Mouse (Mus musculus): Measurements from ENCODE around the gene Hist1h2af. TPM values are rescaled to one million over a fixed set of nuclear protein-coding genes. Genes with fewer than 3 reads are reported as not detected.

Hist1h2af gene
- total RNA-seq, 1 experiment from 2014 or later = 63.3 TPM

DNA sequence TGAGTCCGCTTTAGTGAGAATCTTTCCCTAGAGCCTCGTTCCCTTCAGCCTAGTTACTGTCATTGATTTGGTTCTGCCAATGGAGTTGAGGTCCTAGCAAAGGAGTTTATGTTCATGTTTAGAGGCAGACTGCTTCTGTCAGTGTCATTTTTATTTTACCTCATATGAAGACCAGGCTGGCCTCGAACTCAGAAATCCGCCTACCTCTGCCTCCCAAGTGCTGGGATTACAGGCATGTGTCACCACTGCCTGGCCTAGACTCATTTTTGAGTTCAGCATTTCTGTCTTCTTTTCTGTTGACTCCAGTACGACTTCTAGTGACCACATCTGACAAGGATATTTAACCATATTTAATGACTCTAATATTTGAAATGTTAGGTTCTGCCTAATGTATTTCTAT is 18.4 kb upstream of the Hist1h2af start:
- no peak for DNase-seq

DNA sequence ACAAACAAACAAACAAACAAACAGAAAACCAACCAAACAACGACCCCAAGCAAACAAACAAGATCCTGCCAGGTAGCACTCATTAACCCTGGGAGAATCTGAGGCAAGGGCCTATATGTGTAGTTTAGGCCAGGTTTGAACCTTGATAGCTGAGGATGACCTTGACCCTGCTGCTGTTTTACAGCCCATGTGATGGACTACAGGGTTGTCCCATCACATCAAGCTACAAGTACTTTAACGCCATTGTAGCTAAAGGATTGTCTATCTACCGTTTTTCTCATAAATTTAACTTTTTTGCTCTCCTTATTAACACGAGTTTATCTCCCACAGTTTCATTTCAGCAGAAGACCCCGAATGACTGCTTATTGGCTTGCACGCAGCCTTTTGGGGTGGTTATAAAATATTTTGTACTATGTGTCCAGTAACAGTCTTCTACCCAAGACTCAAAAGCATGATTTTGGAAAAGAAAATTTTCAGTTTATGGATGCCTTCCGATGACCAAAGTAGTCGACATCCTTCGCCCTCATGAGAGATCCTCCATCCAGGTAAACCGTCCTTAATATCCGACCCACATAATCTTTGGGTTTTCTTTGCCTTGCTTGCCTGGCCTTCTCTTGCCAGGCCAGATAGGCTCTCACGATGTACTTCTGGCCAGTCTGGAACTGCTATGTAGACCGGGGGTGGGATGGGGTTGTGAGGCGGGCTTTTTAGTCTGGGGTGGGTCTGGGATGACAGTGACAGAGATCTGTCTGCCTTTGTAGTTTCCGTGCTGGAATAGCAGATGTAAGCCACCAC is 17.7 kb upstream of the Hist1h2af start:
- DNase-seq = no peak

DNA sequence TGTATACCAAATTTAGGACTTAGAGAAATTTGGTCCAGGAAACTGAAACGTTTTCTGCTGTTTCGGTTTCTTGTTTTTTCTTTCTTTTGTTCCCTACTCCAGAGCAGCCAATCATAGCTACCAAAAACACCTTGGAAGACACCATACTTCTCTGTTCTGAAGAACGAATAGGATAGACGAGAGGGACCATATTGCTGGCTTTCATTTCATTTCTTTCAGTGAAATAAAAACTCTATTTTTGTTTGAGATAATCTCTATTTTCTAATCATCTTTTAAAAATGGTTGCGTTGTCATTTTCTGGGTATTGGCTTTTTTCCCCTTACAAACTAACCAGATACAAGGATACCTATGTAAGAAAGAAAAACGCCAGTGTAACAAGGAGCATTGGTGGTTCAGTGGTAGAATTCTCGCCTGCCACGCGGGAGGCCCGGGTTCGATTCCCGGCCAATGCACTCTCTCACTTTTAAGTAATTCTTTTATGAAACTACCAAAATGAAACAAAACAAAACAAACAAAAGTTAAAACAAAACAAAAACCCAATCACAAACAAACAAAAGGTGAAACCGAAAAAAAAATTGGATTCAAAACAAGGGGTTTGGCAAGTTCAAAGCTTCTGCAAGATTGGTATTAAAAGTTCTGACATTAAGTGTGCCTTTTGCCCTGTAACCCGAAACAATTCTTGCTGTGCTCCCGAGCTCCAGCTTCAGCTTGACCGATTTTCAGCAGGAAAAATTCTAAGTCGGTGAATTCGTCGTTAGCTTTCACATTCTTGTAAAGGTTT is 16.7 kb upstream of the Hist1h2af start:
- peak; percentile 77 for DNase-seq

DNA sequence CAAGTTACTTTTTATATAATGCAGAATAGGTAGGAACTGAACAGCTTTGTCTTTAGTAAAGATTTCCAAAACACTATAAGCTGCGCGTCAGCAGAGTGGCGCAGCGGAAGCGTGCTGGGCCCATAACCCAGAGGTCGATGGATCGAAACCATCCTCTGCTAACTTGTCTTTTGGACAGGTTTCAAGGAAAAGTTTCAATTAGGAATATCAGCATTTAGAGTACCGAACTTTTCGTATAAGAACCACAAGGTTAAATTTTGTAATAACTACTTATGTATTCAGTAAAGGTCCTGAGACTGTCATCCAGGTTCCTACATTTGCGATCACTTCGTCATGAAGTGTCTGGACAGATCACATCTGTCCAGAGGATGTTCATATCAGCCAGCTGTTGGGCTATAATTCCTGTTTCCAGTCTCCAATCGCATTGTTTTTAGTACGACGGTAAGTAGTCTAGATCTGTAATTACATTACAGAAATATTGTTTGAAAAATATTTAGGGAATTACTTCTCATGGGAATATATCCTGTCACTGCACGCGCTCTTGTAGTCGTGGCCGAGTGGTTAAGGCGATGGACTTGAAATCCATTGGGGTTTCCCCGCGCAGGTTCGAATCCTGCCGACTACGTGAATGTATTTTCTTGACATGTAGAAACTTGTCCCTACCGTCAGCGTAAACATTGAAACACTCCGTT is 16.0 kb upstream of the Hist1h2af start:
- DNase-seq = peak; percentile 89

DNA sequence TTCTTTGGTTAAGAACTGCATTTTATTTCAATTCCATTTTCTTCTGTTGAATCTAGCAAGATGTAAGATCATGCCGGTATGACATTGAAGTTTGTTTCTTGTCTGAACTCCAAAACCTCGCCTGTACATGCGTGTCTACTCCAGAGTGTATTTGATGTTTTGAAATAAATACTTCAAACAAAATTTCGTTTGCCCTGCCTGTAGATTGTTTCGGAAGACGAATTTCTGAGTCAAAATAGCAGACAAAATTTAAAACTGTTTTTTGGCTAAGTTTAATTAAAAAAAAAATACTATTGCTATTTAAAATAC is 15.5 kb upstream of the Hist1h2af start:
- DNase-seq = no peak

DNA sequence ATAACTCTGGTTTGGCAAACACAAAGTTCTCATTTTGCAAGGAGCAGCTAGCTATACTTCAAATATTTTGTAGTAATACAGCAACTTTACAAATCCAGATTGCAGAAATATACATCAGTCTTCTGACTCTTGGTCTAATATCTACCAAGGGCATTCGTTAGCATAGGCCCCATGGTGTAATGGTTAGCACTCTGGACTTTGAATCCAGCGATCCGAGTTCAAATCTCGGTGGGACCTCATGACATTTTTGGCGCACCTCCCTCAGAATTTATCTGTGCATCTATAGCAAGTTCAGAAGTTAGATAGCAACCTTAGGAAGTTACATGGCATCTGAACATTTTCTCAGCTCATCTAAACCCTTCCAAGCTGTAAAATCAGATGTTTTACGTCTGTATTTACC is 14.8 kb upstream of the Hist1h2af start:
- DNase-seq = peak; percentile 61

DNA sequence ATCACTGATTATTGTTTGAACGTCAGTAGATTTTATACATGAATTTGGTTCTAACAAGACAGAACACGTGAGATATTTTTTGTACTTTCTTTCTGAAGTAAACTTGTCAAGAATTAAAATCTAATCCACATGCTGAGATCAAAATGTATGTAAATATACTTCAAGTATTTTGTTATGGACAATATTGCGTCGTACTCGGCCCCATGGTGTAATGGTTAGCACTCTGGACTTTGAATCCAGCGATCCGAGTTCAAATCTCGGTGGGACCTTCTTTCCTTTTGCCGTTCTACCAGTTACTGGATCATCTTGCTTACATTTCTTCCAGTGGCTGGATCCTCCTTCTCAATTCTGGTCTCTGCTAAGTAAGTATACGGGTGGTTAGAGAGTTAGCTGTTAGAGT is 14.3 kb upstream of the Hist1h2af start:
- peak; percentile 69 for DNase-seq

DNA sequence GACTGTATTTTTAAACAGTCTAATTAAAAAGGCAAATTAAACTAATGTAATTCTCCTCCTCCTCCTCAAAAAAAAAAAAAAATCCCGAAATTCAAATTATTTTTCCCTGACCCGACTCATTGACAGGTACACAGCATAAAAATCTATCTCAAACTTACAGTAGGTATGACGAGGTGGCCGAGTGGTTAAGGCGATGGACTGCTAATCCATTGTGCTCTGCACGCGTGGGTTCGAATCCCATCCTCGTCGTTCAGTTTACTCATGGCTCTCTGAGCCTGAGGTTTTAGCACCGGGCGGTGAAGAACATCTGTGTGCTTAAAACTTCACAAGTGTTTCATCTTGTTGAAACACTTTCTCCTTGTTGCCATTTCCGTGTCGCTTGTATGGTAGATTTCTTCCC is 12.0 kb upstream of the Hist1h2af start:
- DNase-seq = peak; percentile 82

DNA sequence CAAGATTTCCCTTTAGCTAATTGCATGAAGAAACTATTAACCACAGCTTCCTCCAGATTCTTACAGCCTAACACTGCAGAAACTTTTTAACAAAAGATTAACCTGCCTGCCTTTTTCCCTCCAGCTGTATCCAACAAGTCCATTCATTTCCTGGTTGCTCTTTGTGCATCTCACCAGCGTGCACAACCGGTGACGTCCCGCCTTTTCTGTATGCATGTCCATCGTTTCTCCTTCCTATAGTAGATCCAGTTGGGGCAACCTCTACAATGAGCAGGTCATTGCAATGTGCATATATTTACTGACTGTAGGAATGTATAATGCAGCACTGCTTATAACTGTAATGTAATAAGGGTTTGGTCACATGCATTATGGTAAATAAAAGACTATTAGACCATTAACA is 9.7 kb upstream of the Hist1h2af start:
- no peak for DNase-seq

DNA sequence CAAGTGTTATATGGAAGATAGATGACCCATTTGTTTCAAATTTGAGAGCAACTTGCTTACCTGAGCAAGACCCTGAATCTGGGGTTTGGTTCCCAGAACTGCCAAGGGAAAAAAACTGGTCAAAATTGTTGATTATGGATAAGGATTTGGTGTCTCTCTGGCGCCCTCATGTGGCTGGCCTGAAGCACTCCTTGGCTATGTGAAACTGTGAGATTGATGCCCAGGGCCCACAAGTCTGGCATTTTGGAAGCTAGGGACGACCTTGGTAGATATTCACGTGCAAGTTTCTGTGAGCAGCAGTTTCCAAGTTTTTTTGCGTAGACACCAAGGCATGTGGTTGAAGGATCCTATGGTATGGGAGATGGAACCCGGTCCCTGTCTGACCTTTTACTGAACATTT is 9.1 kb upstream of the Hist1h2af start:
- DNase-seq = peak; percentile 76

DNA sequence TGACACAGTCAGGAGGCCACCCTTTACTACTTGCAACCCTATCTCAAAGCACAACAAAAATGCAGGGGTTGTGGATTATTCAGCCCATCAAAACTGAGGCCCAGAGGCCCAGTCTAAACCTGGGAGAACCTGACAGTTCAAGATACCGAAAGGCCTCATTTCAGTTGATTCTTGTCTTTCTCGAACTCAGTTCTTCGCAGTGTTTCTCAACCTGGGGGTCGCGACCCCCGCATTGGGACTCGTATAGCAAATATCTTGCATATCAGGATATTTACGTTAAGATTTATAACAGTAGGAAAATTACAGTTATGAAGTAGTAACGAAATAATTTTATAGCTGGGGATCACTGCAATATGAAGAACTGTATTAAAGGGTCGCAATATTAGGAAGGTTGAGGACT is 7.8 kb upstream of the Hist1h2af start:
- DNase-seq = no peak

DNA sequence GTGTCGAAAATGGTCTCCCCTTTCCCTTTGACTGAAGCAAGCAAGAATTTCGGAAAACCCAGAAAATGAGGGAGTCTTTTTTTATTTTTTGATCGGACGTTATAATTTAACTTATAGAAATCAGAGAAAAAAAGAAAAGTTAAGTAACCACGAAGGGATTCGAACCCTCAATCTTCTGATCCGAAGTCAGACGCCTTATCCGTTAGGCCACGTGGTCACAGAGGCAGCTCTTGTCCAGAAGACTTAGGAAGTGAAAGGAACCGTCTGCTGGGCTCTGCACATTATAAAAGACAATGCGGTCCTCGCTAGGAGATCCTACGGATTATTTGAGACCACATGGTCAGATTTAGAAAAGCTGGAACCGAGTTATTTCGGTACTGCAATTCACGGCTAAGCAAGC is 7.4 kb upstream of the Hist1h2af start:
- DNase-seq = peak; percentile 89

DNA sequence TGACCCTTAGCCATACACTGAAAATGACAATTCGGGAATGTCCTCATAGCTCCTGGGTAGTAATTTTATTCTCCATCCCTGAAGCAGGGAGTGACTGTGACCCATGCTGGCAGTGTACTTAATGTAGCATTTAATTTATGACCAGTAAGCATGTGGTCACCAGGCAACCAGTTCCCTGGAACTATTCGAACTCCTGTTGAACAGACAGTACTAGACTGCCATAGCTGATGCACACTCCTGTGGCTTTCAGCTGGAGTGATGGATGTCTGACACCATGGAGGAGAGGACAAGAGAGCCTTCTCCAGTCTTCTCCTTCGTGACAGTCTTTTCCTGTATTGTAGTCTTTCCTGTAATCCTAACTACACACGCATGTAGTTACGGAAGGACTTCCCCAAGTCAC is 4.7 kb upstream of the Hist1h2af start:
- no peak for DNase-seq

DNA sequence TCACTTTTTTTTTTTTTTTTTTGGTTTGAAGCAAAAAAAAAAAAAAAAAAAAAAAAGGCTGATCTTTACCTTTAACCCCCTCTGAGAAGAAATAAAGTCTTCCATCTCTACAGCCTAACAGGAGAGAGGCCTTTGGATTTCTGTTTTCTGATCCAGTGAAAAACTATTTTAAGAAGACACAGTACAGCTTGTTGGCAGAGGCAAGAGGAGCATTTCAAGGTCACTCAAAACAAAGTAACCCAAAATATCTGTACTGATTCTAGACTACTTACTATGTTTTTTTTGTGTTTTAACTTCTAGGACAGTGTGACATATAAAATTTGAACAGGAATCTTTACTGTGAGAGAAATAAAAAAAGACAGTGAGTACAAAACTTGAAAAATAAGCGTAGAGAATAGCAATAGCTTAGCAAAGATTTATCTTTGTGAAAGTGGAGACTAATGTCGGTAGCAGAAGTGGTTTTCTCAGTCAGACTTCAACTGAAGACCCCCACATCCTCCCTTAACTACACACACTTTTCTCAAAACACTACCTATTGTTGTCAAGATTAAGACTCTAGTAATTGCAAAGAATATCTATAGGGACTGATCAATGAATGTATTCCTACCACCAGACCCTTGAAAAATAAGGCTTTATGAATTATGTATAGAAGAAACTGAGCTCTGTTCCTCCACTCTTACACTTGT is 4.1 kb upstream of the Hist1h2af start:
- DNase-seq = no peak

DNA sequence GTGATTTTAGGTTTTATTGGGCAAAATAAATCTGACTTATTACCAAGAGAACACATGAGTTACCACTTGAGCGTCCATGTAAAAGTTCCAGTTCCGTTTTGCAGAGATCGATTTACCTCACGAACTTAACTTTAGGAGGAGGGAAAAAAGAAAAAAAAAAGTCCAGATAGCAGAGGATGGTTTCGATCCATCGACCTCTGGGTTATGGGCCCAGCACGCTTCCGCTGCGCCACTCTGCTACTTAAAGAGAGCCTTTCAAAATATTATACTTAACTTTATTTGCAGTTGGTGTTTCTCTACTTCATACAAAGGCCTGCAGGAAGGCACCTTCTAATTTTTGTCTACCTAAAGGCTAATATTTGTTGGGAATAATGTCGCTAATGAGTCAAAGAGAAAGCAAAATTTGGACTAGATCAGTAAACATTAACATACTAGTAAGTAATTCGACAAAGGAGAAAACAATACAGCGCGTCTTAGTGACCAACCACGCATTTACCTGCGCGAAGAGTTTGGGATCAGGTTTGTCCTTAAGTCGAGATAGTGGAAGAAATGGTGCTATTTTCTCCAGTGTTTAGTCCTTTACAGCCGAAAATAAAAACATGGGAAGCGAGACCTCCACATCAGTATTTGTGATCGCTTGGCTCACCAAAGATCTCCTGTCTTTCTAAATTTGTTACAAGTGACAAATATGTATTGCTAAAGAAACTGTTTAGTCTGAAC is 3.4 kb upstream of the Hist1h2af start:
- peak; percentile 36 for DNase-seq

DNA sequence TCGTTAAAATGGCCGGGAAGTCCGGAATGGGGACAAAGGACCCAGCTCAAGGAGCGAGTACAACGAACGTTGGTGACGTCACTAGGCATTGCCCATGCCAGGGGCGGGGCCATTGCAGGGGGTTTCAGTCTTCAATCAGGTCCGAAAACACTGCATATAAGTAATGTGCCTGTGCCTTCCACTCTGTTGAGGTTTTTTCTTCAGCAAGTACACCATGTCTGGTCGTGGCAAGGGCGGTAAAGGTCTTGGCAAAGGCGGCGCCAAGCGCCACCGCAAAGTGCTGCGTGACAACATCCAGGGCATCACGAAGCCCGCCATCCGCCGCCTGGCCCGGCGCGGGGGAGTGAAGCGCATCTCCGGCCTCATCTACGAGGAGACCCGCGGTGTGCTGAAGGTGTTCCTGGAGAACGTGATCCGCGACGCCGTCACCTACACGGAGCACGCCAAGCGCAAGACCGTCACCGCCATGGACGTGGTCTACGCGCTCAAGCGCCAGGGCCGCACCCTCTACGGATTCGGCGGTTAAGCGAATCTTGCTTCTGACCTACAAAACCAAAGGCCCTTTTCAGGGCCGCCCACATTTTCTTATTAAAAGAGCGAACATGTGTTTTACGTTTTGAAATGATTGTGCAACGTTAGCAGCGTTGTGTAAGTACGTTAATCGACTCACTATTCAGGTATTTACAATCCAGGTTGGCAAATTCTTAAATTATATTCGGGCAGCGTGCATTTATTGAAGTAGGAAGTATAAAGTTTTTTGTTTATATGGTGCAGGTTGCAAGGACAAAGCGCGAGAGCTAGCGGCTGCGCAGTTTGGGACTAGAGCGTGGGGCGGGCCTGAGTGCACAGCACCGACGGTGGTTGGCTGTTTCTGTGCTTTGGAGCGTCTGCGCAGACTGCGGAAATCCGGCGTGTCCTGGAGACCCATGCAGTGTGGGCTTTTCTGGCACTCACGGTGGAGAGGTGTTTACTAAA is 2.5 kb upstream of the Hist1h2af start, which contains the start of gene Hist1h4h:
Gene Hist1h4h, plus strand, starts transcription at position 150 of the 975 bp plus-strand sequence.
- peak; percentile 90 for DNase-seq

DNA sequence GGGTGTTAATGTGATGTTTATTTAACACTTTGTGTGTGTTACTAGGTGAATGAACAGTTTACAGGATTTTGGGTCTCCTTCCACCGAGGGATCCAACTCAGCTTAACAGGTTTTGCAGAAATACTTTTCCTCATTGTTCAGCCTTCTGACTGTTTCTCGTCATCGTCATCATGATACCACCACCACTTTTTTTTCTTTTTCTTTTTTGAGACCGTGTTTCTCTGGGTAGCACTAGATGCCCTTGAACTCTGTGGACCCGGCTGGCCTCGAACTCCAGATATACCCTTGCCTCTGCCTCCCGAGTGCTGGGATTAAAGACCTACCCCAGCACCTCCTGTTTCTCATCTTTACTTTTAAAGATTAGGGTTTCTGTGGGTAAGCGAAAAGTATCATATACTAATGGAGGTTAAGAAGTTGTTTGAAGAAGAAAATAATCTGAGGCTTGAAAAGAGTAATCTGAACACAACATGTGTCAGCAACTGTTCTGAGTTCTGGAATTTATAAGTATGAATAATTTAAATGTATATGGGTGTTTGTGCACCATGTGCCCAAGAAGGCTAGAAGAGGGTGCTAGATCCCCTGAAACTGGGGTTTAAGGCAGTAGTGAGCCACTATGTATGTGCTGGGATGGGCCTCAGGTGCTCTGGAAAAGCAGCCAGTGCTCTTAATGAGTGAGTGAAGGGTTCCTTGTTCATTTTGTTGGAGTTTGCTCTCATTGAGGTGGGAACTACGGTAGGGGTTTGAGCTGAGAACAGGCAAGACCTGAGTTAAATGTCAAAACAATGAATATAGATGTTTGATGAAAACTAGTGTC is 1.2 kb upstream of the Hist1h2af start:
- no peak for DNase-seq

DNA sequence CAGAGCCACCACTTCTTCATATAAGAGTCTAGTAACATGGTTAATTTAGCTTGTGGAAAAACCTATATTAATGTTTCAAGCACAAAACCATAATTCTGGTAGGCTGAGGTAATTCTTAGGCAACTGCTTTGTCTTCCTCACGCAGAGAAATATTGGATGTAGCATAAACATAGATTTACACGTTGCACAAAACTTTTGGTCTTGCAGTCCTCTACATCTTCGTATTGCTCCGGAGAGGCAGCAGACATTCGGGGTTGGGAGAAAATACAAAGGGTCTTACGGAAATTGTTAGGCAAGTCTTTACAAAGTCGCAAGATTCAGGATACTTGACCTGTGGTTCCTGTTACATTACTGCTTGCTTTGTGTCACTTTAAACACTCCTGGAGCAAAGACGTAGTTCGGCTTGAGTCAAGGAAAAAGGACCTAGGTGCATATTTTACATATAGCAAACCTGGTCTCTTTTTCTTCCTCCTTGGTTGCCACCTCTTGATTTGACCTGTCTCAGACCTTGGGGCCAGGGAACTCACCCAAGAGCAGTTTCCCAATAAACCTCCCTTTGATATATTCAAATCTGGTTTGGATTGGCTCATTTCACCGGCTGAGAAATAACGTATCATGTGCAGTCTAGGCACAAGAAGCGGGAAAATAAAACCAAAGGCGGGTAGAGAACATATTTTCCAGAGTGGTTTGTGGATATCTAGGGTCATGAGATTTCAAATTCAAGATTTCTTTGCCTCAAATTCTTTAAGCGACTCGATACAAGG is 844 bp downstream of the Hist1h2af start:
- no peak for DNase-seq

Data from adrenal gland, postnatal 25 days (tissue).